In genomic region chr1:159036371-159036770, GRCm38 (mm10) we compare ENCODE assay signal across 17 mouse cellular contexts. TPM values are rescaled to one million over a fixed set of nuclear protein-coding genes. Genes with fewer than 3 reads are reported as not detected.
DNase-seq lines count a peak whose midpoint lies in the region.
"Had no signal": no experiment of that assay in that cellular context is flagged by ENCODE, and none has a peak within 500 bp of the region (broad histone marks: within the 10 kb centered on the region; RNA-seq: fewer than 3 reads in every experiment).

No protein-coding gene starts in this region.

- peak; percentile 67 for DNase-seq in gastrocnemius, adult 18-20 months (ENCODE audit: low spot score)
- no peak for DNase-seq in gastrocnemius, postnatal 14 days
- DNase-seq in heart, adult 11 months, result peak; percentile 87
- no peak for DNase-seq in heart, adult 8-10 months (ENCODE audit: low spot score)
- DNase-seq in NIH3T3 (ENCODE audit: low read depth), result peak; percentile 5
- DNase-seq in skeletal muscle tissue, adult 2 months (ENCODE audit: low read depth, low spot score), result peak; percentile 77
- DNase-seq in cerebellum, adult 18-20 months, result no peak
- DNase-seq: adrenal gland, postnatal 10 days; adrenal gland, postnatal 36 days; cerebellum, adult 2 months; cerebellum, adult 9-11 months; cerebellum, postnatal 25 days; kidney, adult 18-20 months had no signal

- intact Hi-C loops in gastrocnemius, postnatal 14 days (cut with DNase I; ENCODE audit: low total_unique reads), result no loop called here

RNA-seq across cellular contexts. Expression of gene Pappa2, which starts 56.1 kb away (rescaled TPM):
- total RNA-seq in gastrocnemius, adult 18-20 months (2021), result under 1 TPM; 0.24 to 0.34 TPM
- total RNA-seq in gastrocnemius, postnatal 14 days (2021), result under 1 TPM; 0.11 to 0.21 TPM
- under 1 TPM; 0.11 to 0.59 (median 0.19) TPM for total RNA-seq in heart, adult 8-10 months (2022)
- total RNA-seq: common myeloid progenitor, adult 5-6 weeks; ES-E14; granulocyte monocyte progenitor cell, adult 5-6 weeks; hematopoietic stem cell, adult 5-6 weeks had no signal

Comparison
In these comparisons a context has a peak if more than half of its experiments do, and no peak if none do; other contexts are left out.
1. DNase-seq: peak in gastrocnemius, adult 18-20 months (single experiment), heart, adult 11 months (single experiment), NIH3T3 (single experiment) and skeletal muscle tissue, adult 2 months (single experiment); none in gastrocnemius, postnatal 14 days (single experiment), heart, adult 8-10 months (single experiment) and cerebellum, adult 18-20 months (0 of 2).